Mouse (Mus musculus): ENCODE results near the gene Prss46.

Prss46 gene

GRCm38 (mm10) chr9:110896595-110896994 lies 52.3 kb downstream of the Prss46 start:
- DNase-seq (ENCODE audit: low read depth, low spot score), result no peak

DNA sequence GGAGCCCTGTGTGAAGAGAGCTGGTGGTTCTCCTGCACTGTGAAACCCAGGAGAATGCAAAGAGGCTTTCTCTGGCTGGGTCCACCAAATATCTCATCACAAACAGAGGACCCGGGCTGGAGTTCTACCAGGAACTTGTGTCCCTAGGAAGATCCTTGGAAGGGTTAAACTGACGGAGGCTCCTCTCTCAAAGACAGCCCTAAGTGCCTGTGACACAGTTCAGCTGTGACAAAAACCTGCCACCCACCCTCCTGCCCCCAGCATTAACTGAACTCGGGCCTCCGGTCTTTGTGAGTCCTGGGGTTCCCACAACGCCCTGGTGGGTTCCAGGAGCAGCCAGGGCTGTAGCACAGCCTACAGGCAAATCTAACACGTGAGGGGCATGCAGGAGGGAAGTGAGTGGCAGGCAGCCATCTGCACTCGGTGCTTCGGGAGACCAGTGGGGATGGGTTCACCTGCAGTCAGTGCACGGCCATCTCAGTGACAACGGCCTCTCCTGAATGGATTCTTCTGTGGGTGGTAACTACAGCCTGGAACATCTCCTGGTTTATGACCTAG lies 55.2 kb downstream of the Prss46 start:
- DNase-seq (ENCODE audit: low read depth, low spot score), result no peak

GRCm38 (mm10) chr9:110901204-110901603 lies 56.9 kb downstream of the Prss46 start:
- no peak for DNase-seq (ENCODE audit: low read depth, low spot score)

DNA sequence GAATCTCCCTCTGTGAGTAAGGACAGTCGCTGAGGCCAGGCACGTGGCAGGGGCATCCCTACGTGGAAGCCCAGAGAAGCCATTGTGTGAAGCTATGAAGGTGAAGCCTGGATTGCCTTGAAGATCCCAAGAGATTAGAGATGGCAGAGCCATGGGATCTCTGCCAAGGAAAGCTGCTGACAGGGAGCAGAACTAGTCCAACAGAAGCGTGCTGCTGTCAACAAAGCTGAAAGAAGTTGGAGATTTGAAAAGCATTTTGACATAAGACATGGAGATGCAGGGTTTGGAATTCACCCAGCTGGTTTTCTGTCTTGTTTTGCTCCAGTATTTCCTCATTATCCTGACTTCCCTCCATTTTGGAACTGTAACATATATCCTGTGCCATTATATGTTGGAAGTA lies 58.0 kb downstream of the Prss46 start:
- no peak for DNase-seq (ENCODE audit: low read depth, low spot score)
